11 mouse cellular contexts compared by ENCODE assay signal in the genomic region with DNA sequence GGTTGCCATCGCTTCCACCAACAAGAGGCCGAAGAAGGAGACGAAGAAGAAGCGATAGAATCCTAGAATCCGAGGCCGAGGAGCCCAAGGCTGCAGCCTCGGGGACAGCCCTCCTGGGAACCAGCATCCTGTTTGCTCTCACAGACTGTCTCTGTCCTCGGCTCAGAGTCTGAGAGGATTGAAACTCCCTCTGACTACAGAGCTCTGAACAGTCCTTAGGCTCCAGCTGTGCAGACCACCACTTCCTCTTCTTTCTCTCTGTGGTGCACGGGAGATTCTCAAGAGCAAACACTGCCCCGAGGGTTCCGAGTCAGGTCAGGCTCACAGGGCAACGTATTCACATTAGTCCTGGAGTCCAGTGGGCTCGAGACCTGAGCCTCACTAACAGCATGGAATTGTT. TPM values are rescaled to one million over a fixed set of nuclear protein-coding genes. Genes with fewer than 3 reads are reported as not detected.
DNase-seq lines count a peak whose midpoint lies in the region; ATAC-seq and TF ChIP-seq lines count a peak whose summit lies in the region.
"Had no signal": no experiment of that assay in that cellular context is flagged by ENCODE, and none has a peak within 500 bp of the region (broad histone marks: within the 10 kb centered on the region; RNA-seq: fewer than 3 reads in every experiment).

No protein-coding gene starts in this region.

- WGBS in hindbrain, embryonic 11.5 days: 62% methylated on average over 13 of the region's 13 CpGs
- 61% methylated on average over 13 of the region's 13 CpGs for WGBS in neural tube, embryonic 15.5 days

- no peaks in the 10 kb centered on the region for H3K27me3 ChIP-seq in CH12.LX (replicated peaks)
- no peaks in the 10 kb centered on the region for H3K27me3 ChIP-seq in hindbrain, embryonic 11.5 days (ENCODE audit: control insufficient read depth, insufficient read depth, low read length)
- no peaks in the 10 kb centered on the region for H3K27me3 ChIP-seq in neural tube, embryonic 15.5 days (replicated peaks)
- H3K27me3 ChIP-seq: heart, embryonic 13.5 days; limb, embryonic 12.5 days had no signal

- TF ChIP-seq CTCF in gastrocnemius, adult 2 months (IDR thresholded peaks at IDR 0.05): no peak
- TF ChIP-seq CTCF in CH12.LX (conservative IDR thresholded peaks at IDR 0.05 in 1 of 2, IDR thresholded peaks at IDR 0.05 in 1 of 2; ENCODE audit: low read depth in 2 of 2, low read length in 2 of 2): no peak

- TF ChIP-seq EP300 in CH12.LX (IDR thresholded peaks at IDR 0.05; ENCODE audit: low read length): peak; percentile 80

- H3K4me2 ChIP-seq in CH12.LX (ENCODE audit: insufficient read depth, low read depth, poor library complexity, severe bottlenecking): no peak overlapping the region
- H3K4me2 ChIP-seq in hindbrain, embryonic 11.5 days (replicated peaks; ENCODE audit: low read depth, low read length): no peak overlapping the region
- H3K4me2 ChIP-seq in neural tube, embryonic 15.5 days: no peak overlapping the region
- H3K4me2 ChIP-seq: heart, embryonic 13.5 days; limb, embryonic 12.5 days had no signal

- in situ Hi-C loops in CH12.LX (cut with MboI; ENCODE audit: low pct_ligation_motif_present, low pct_unique_long_range_greater_than_20kb, low sequenced_read_pairs): no loop called here

- no peak for TF ChIP-seq POLR2A in CH12.LX (IDR thresholded peaks at IDR 0.05; ENCODE audit: low read depth, low read length)

- dilution Hi-C loops in CH12.LX (cut with MboI; ENCODE audit: extremely low pct_ligation_motif_present, extremely low pct_unique_long_range_greater_than_20kb, low sequenced_read_pairs): no loop called here

- peak overlapping the region; percentile 48; the same call in 1 of the 2 replicates for H3K27ac ChIP-seq in gastrocnemius, adult 2 months
- no peak overlapping the region for H3K27ac ChIP-seq in CH12.LX (ENCODE audit: insufficient read depth, low read depth)
- peak overlapping the region; percentile 54 for H3K27ac ChIP-seq in hindbrain, embryonic 11.5 days (ENCODE audit: low read depth, low read length)
- H3K27ac ChIP-seq in neural tube, embryonic 15.5 days (replicated peaks): peak overlapping the region; percentile 45; the same call in 1 of the 2 replicates
- H3K27ac ChIP-seq: heart, embryonic 13.5 days; limb, embryonic 12.5 days had no signal

- intact Hi-C loops in gastrocnemius, adult 2 months (cut with DNase I): no loop called here

- DNase-seq in gastrocnemius, adult 2 months: no peak
- DNase-seq in gastrocnemius, adult 18-20 months (ENCODE audit: low spot score): no peak
- peak; percentile 80 for DNase-seq in CH12.LX (ENCODE audit: extremely low read depth)
- no peak for DNase-seq in hindbrain, embryonic 11.5 days (ENCODE audit: low spot score)
- DNase-seq in cerebellum, adult 11 months: no peak
- no peak for DNase-seq in adrenal gland, postnatal 36 days

- H3K36me3 ChIP-seq in CH12.LX (replicated peaks in 1 of 2; ENCODE audit: control insufficient read depth in 1 of 2, insufficient read depth in 1 of 2, low read length in 1 of 2): peaks cover 25 to 68% of the 10 kb centered on the region in 2 experiments
- H3K36me3 ChIP-seq in hindbrain, embryonic 11.5 days (ENCODE audit: control insufficient read depth, insufficient read depth, low read length): peaks cover 4% of the 10 kb centered on the region; the same call in 1 of the 2 replicates
- H3K36me3 ChIP-seq in neural tube, embryonic 15.5 days: peaks cover 29% of the 10 kb centered on the region

- H3K9ac ChIP-seq in CH12.LX (ENCODE audit: insufficient read depth, low read depth): no peak overlapping the region
- H3K9ac ChIP-seq in hindbrain, embryonic 11.5 days (ENCODE audit: low read depth, low read length): no peak overlapping the region
- no peak overlapping the region for H3K9ac ChIP-seq in neural tube, embryonic 15.5 days (replicated peaks)
- H3K9ac ChIP-seq: heart, embryonic 13.5 days had no signal

- no peaks in the 10 kb centered on the region for H3K79me2 ChIP-seq in CH12.LX (replicated peaks; ENCODE audit: control insufficient read depth, extremely low read depth, insufficient read depth, poor library complexity, severe bottlenecking)

- no peak for TF ChIP-seq RAD21 in CH12.LX (IDR thresholded peaks at IDR 0.05; ENCODE audit: low read depth, low read length)

- no peak for ATAC-seq in hindbrain, embryonic 11.5 days (ENCODE audit: low FRiP score)
- no peak for ATAC-seq in neural tube, embryonic 15.5 days (ENCODE audit: low FRiP score)
- no peak for ATAC-seq in activated CD4-positive, CD25-positive, alpha-beta regulatory T cell, adult 4 months

- peaks cover 7% of the 10 kb centered on the region for H3K9me3 ChIP-seq in CH12.LX (replicated peaks; ENCODE audit: low read length)
- no peaks in the 10 kb centered on the region for H3K9me3 ChIP-seq in hindbrain, embryonic 11.5 days (ENCODE audit: control insufficient read depth, low read length)
- H3K9me3 ChIP-seq in neural tube, embryonic 15.5 days (replicated peaks): no peaks in the 10 kb centered on the region
- H3K9me3 ChIP-seq: heart, embryonic 13.5 days; limb, embryonic 12.5 days had no signal

- H3K4me1 ChIP-seq in CH12.LX (ENCODE audit: control insufficient read depth in 1 of 2, insufficient read depth in 2 of 2): peaks cover 26 to 67% of the 10 kb centered on the region in 2 experiments
- no peaks in the 10 kb centered on the region for H3K4me1 ChIP-seq in hindbrain, embryonic 11.5 days (replicated peaks; ENCODE audit: control insufficient read depth, insufficient read depth, low read length)
- H3K4me1 ChIP-seq in neural tube, embryonic 15.5 days: 0 out of 2 replicates have a peak, but pooled peaks cover 11% of the 10 kb centered on the region
- H3K4me1 ChIP-seq: heart, embryonic 13.5 days; limb, embryonic 12.5 days had no signal

- H3K4me3 ChIP-seq in gastrocnemius, adult 2 months: no peak overlapping the region
- H3K4me3 ChIP-seq in CH12.LX (replicated peaks in 1 of 3; ENCODE audit: low read depth in 2 of 3, low read length in 2 of 3, poor library complexity in 1 of 3): no peak overlapping the region
- H3K4me3 ChIP-seq in hindbrain, embryonic 11.5 days (ENCODE audit: low read depth, low read length): no peak overlapping the region
- H3K4me3 ChIP-seq in neural tube, embryonic 15.5 days (replicated peaks): no peak overlapping the region
- H3K4me3 ChIP-seq: heart, embryonic 13.5 days; limb, embryonic 12.5 days; myocyte had no signal

TF ChIP-seq in CH12.LX, 34 proteins besides CTCF, POLR2A, EP300 and RAD21:
- TF ChIP-seq BHLHE40 (IDR thresholded peaks at IDR 0.05; ENCODE audit: low read depth, low read length) (peak; percentile 84), TCF12 (IDR thresholded peaks at IDR 0.05; ENCODE audit: low read depth, low read length) (0 out of 2 replicates have a peak, but pooled peaks have one; percentile 51), JUND (conservative IDR thresholded peaks at IDR 0.05; ENCODE audit: low read depth, low read length) (no peak), MYC (IDR thresholded peaks at IDR 0.05; ENCODE audit: low read depth, low read length) (no peak), HCFC1 (IDR thresholded peaks at IDR 0.05; ENCODE audit: low read depth, low read length) (no peak), TBP (conservative IDR thresholded peaks at IDR 0.05; ENCODE audit: low read depth, low read length) (0 out of 2 replicates have a peak, but pooled peaks have one; percentile 45), ETS1 (conservative IDR thresholded peaks at IDR 0.05; ENCODE audit: low read depth, low read length) (peak; percentile 68), SIN3A (IDR thresholded peaks at IDR 0.05; ENCODE audit: low read length) (peak; percentile 59; the same call in 1 of the 2 replicates), IRF4 (IDR thresholded peaks at IDR 0.05; ENCODE audit: low read depth, low read length) (peak; percentile 64; the same call in 1 of the 2 replicates)

RNA-seq across cellular contexts. Expression of gene Src, which starts 22.3 kb away (rescaled TPM):
- 1 to 10 TPM; 2.2 to 2.8 TPM for total RNA-seq in gastrocnemius, adult 2 months (2021)
- 1 to 10 TPM; 2.8 to 3.0 TPM for total RNA-seq in gastrocnemius, adult 18-20 months (2021)
- total RNA-seq in CH12.LX (2012; rRNA removed): 0.25 and 0.29 TPM in 2 replicates
- 0.20 and 0.31 TPM in 2 replicates for total RNA-seq in CH12.LX (2014; rRNA removed)
- 0.37 and 0.38 TPM in 2 replicates for polyA plus RNA-seq in CH12.LX (2012; ENCODE audit: insufficient read length, low read depth)
- polyA plus RNA-seq in hindbrain, embryonic 11.5 days (2014; fragmentation: Nextera tagmentation; extraction: Ambion mirVana): 13.0 and 14.4 TPM in 2 replicates
- 25.4 and 33.0 TPM in 2 replicates for polyA plus RNA-seq in neural tube, embryonic 15.5 days (2015; fragmentation: Nextera tagmentation; extraction: Ambion mirVana)
- 10 to 100 TPM; 17.7 to 18.0 TPM for total RNA-seq in adrenal gland, postnatal 36 days (2021)
- 1 to 10 TPM; 2.0 to 2.1 TPM for polyA plus RNA-seq in activated CD4-positive, CD25-positive, alpha-beta regulatory T cell, adult 4 months (2017; shearing (Covaris generic))

RNA-seq across cellular contexts. Expression of gene Manbal, which starts 28.6 kb away (rescaled TPM):
- total RNA-seq in gastrocnemius, adult 2 months (2021): 10 to 100 TPM; 13.5 TPM
- total RNA-seq in gastrocnemius, adult 18-20 months (2021): 10 to 100 TPM; 15.2 to 15.9 TPM
- 15.4 and 17.0 TPM in 2 replicates for total RNA-seq in CH12.LX (2012; rRNA removed)
- 10.8 and 13.7 TPM in 2 replicates for total RNA-seq in CH12.LX (2014; rRNA removed)
- polyA plus RNA-seq in CH12.LX (2012; ENCODE audit: insufficient read length, low read depth): 21.7 and 29.4 TPM in 2 replicates
- 36.2 and 37.2 TPM in 2 replicates for polyA plus RNA-seq in hindbrain, embryonic 11.5 days (2014; fragmentation: Nextera tagmentation; extraction: Ambion mirVana)
- polyA plus RNA-seq in neural tube, embryonic 15.5 days (2015; fragmentation: Nextera tagmentation; extraction: Ambion mirVana): 110 and 112 TPM in 2 replicates
- 10 to 100 TPM; 31.6 to 34.1 TPM for total RNA-seq in adrenal gland, postnatal 36 days (2021)
- polyA plus RNA-seq in activated CD4-positive, CD25-positive, alpha-beta regulatory T cell, adult 4 months (2017; shearing (Covaris generic)): 10 to 100 TPM; 30.7 to 54.6 TPM

RNA-seq across cellular contexts. Expression of gene Ghrh, which starts 48.7 kb away (rescaled TPM):
- total RNA-seq in gastrocnemius, adult 2 months (2021): not detected
- not detected for total RNA-seq in gastrocnemius, adult 18-20 months (2021)
- total RNA-seq in CH12.LX (2012; rRNA removed) (not detected in 2 replicates), CH12.LX (2014; rRNA removed) (not detected in 2 replicates)
- not detected in 2 replicates for polyA plus RNA-seq in CH12.LX (2012; ENCODE audit: insufficient read length, low read depth)
- 1.0 TPM in 2 replicates for polyA plus RNA-seq in hindbrain, embryonic 11.5 days (2014; fragmentation: Nextera tagmentation; extraction: Ambion mirVana)
- polyA plus RNA-seq in neural tube, embryonic 15.5 days (2015; fragmentation: Nextera tagmentation; extraction: Ambion mirVana): 1.8 TPM in 1 of 2 replicates, not detected in the other
- total RNA-seq in adrenal gland, postnatal 36 days (2021): not detected
- polyA plus RNA-seq in activated CD4-positive, CD25-positive, alpha-beta regulatory T cell, adult 4 months (2017; shearing (Covaris generic)): not detected
- polyA plus RNA-seq: heart, embryonic 13.5 days; limb, embryonic 12.5 days; myocyte had no signal

Comparison
In these comparisons a context has a peak if more than half of its experiments do, and no peak if none do; other contexts are left out.
1. RNA of gene Src, which starts 22.3 kb away (total RNA-seq): 17.7 to 18.0 TPM in adrenal gland, postnatal 36 days; 2.8 to 3.0 TPM in gastrocnemius, adult 18-20 months, 2.2 to 2.8 TPM in gastrocnemius, adult 2 months and 0.20 to 0.31 TPM in CH12.LX; every median in the first group is over 4 times any median in the second.